Mouse (Mus musculus) 3T3-L1 (cell line): ENCODE data around the gene Csf3.
A peak's percentile ranks its signal among the peaks of the same experiment; 100 is the strongest.

Experiments used
- DNase-seq: peaks from one replicate; pipeline ENCODE4 v3.0.0-alpha.2; 2015; ENCODE audit warnings: low read depth, low spot score

Csf3 gene

GRCm38 (mm10) chr11:98747804-98748505, 46.9 kb downstream of the Csf3 start:
- no peak for DNase-seq

DNA sequence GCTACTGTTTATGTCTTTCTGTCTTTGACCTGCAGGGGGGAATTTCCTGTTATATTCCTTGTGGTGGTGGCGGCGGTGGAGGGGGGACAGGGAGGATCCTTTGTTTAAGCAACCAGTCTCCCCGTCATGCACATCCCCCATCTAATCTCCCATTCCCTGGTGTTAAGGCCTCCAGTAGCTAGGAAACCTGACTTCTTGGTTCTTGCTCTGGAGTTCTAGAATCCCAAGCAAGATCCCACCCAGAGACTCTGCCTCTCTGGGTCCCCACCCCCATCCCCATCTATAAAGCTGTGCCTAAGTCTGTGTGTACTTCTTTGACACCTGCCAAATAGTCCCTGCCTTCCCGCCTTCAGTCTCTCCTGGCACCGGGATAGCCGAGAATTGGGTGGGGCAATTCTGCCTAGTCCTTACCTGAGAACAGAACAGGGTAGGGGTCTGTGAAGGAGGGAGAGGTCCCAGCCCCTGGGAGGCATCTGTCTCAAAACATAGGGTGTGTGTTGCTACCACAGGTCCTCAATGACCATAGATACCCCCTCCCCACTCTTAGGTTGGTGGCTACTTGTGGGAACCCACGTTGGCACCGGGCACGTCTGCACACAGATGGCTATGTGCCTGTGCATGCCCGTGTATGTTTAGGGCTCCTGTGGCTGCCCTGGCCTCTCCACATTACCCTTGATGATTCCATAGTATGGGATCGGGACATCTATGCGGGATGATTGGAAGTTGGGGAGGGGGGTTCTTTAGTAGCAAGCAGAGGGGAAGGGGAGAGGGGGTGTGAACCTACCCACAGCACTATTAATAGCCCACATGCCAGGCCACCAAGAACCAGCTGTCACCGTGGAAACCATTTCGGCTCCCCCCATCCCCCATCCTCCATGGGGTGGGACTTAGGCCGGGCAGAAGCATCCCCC, 47.7 kb downstream of the Csf3 start:
- DNase-seq, result peak; percentile 61

DNA sequence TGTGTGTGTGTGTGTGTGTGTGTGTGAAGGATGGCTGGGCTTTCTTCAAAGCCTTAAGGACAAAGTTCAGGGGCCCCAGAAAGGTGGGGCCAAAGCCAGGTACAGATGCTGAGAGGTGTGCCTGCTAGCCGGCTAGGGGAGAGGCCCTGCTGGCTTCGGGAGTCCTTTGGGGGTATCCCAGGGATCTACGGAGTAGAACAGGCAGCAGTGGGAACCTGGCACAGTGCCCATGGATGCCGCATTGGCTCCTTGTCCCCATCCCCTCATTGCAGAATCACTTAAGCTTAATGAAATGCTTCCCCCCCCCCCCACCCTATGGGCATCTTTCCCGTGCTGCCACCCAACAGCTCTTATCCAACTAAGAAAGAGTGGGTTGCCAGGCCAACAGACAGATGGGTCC, 48.7 kb downstream of the Csf3 start:
- DNase-seq, result no peak

GRCm38 (mm10) chr11:98750351-98751201, 49.5 kb downstream of the Csf3 start:
- DNase-seq, result peak; percentile 65

DNA sequence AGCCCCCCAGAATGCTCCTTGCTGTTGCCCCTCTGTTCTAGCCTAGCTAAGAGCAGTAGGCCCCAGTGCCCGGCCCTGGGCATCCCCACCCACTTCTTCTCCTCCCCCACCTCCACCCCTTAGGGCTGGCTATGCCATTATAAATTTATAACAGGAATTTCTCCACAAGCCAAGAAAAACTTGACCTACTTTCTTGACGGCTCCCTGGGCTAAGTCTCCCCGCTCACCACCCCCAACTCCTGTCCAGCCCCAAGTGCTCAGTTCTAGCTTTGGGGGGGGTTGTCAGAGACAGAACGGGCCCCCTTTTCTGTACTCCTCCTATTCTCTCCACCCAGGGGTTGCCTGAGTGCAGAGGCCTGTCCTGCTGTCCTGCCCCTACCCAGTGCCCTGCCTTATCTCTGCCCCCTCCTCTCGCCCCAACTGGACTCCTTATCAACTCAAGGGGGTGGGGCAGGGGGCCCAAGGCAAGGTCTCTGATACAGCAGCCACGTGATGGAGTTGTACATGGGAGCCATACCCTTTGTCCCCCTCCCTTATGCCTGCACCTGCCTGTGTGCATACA, 50.2 kb downstream of the Csf3 start:
- DNase-seq, result no peak

DNA sequence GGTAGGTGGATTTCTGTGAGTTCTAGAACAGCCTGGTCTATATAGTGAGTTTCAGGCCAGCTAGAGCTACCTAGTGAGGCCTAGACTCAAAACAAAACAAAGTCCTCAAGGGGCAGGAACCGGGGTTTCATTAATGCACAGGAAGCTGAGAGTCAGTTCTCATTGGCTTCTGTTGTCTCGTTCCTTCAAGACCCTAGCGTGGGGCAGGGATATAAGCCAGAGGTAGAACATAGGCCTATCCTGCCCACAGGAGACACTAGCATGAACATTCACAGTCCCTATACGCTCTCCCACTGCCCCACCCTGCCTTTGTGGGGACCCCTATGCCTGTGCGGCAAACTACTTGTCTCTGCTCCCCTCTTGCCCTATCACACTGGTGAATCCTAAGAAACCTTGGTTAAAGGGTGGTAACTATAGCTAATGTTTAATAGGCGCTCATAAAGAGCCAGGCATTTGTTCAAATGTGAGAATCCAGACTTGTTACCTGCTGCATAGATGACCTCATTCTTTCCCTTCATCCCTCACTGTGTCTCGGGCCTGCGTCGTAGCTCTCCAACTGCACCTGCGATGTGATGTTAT, 51.6 kb downstream of the Csf3 start:
- no peak for DNase-seq
